Mouse (Mus musculus) liver, embryonic 16.5 days (tissue): Measurements from ENCODE around the gene Ufc1. TPM values are rescaled to one million over a fixed set of nuclear protein-coding genes. Genes with fewer than 3 reads are reported as not detected.
A peak's percentile ranks its signal among the peaks of the same experiment; 100 is the strongest.

Experiments
- ATAC-seq: fragments of 200-750 bp; cut with Nextera tagmentation; 2 replicates; pipeline ENCODE4 v1.8.0; 2017; ENCODE audit warnings: low read depth, mild to moderate bottlenecking, moderate number of reproducible peaks, moderate library complexity
- H3K27ac ChIP-seq: fragments of 300-500 bp; sonication (generic); 2 replicates; pipeline ENCODE4 v1.5.1; 2014; ENCODE audit warnings: mild to moderate bottlenecking, low read length
- H3K27me3 ChIP-seq: fragments of 300-500 bp; sonication (generic); 2 replicates; pipeline ENCODE4 v1.6.1; 2014; ENCODE audit warnings: low read depth, low read length, mixed read lengths; ENCODE audit not compliant: control insufficient read depth, insufficient read depth
- H3K36me3 ChIP-seq: fragments of 300-500 bp; sonication (generic); 2 replicates; pipeline ENCODE4 v1.6.1; 2014; ENCODE audit warnings: mild to moderate bottlenecking; ENCODE audit not compliant: control insufficient read depth, insufficient read depth
- H3K4me1 ChIP-seq: fragments of 300-500 bp; sonication (generic); 2 replicates; pipeline ENCODE4 v1.6.1; 2014; ENCODE audit warnings: low read depth, low read length, mixed read lengths; ENCODE audit not compliant: control insufficient read depth
- H3K4me2 ChIP-seq: fragments of 300-500 bp; sonication (generic); 2 replicates; pipeline ENCODE4 v1.6.1; 2014; ENCODE audit warnings: low read depth, low read length, mixed read lengths
- H3K4me3 ChIP-seq: fragments of 300-500 bp; sonication (generic); 2 replicates; pipeline ENCODE4 v1.5.1; 2014; ENCODE audit warnings: low read depth, mild to moderate bottlenecking, low read length
- H3K9ac ChIP-seq: fragments of 300-500 bp; sonication (generic); 2 replicates; pipeline ENCODE4 v1.6.1; 2014; ENCODE audit warnings: low read depth, low read length
- H3K9me3 ChIP-seq: fragments of 300-500 bp; sonication (generic); replicated peaks from 2 replicates; pipeline ENCODE4 v1.6.1; 2016; ENCODE audit warnings: low read length; ENCODE audit not compliant: control insufficient read depth
- WGBS: fragments of 180-500 bp; shearing (Covaris S2); extraction: QIAGEN DNeasy Blood & Tissue Kit; methylation state at CpG from one replicate; pipeline ENCODE4 v1.1.7; 2014; ENCODE audit not compliant: insufficient replicate concordance; 5-methylcytosine and 5-hydroxymethylcytosine counted together
- polyA plus RNA-seq: library from polyadenylated mRNA; unstranded; fragments of >200 nt; fragmentation: Nextera tagmentation; extraction: Ambion mirVana; gene quantifications from 2 replicates; pipeline ENCODE4 v1.2.1, GENCODE M21; 2015

The Ufc1 gene
- polyA plus RNA-seq, 1 experiment from 2014 or later: 40.3 TPM

DNA sequence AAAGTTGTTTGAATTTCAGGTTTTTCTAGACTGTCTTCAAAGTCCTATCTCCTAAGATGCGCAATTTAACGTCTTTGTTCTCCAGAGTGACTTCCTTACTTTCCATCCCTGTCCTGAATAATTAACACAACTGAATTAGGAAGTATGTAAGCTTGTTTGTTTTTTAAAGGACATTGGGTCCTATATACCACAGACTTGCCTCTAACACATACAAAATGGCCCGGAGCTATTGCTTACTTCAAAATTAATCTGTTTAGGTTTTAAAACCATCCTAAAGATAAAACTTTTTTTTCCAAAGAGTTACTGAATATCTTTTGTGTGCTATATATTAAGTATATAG lies 209 bp upstream of the Ufc1 start:
- Histone ChIP-seq H3K4me3 (peak overlapping the region; percentile 90), H3K4me2 (peak overlapping the region; percentile 55), H3K27me3 (peaks cover 13% of the 10 kb centered on the region), H3K27ac (peak overlapping the region; percentile 93), H3K4me1 (peaks cover 19% of the 10 kb centered on the region), H3K9me3 (no peaks in the 10 kb centered on the region; the same call in 1 of the 2 replicates), H3K36me3 (peaks cover under 1% of the 10 kb centered on the region; the same call in 1 of the 2 replicates), H3K9ac (peak overlapping the region; percentile 91)
- WGBS: 8% methylated on average over 3 of the region's 3 CpGs
- ATAC-seq: no peak

DNA sequence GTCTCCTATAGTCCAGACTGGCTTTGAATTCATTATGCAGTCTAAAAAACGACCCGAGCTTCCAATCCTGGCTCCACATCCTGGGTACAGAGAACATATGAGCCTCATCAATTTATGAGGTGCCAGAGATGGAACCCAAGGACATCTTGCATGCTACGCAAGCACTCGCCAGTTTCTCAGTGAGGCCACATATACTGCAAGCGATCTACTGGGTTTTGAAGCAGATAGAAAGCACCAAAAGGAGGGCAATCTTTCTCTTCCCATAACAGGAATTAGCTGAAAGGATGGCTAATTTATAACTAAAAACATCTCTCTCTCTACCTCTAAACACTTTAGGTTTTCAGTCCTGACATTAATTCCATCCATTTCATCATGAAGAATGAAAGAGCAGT lies 922 bp downstream of the Ufc1 start:
- Histone ChIP-seq H3K36me3 (peaks cover 4% of the 10 kb centered on the region; the same call in 1 of the 2 replicates), H3K4me3 (peak overlapping the region; percentile 90), H3K9ac (peak overlapping the region; percentile 91), H3K27ac (peak overlapping the region; percentile 93), H3K4me1 (peaks cover 19% of the 10 kb centered on the region), H3K27me3 (peaks cover 13% of the 10 kb centered on the region), H3K9me3 (no peaks in the 10 kb centered on the region; the same call in 1 of the 2 replicates), H3K4me2 (peak overlapping the region; percentile 55)
- 33% methylated on average over 5 of the region's 5 CpGs for WGBS
- no peak for ATAC-seq

DNA sequence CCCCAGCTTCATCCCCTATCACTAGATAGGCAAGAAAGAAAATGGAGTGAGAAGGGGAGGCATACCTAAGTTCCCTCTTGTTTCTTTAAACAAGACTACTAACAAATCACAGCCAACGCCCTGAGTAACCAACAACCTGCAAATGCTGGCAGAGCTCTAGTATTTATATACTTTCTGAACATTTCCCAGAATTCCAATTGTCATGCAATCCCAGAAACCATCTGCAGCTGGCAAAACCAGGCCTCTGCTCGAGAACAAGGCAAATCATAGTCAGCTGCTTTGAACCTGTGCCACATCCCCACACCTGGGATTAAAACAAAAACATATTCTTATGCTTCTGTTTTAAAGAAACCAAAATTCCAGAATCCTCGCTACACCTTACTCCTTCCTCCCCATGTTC lies 1.5 kb downstream of the Ufc1 start:
- no peaks in the 10 kb centered on the region; the same call in 1 of the 2 replicates for H3K9me3 ChIP-seq
- peaks cover 21% of the 10 kb centered on the region for H3K4me1 ChIP-seq
- H3K4me2 ChIP-seq: peak overlapping the region; percentile 55
- peaks cover 11% of the 10 kb centered on the region for H3K27me3 ChIP-seq
- H3K4me3 ChIP-seq: no peak overlapping the region
- no peak overlapping the region for H3K9ac ChIP-seq
- 73% methylated on average over 3 of the region's 3 CpGs for WGBS
- peaks cover 4% of the 10 kb centered on the region; the same call in 1 of the 2 replicates for H3K36me3 ChIP-seq
- ATAC-seq: no peak
- H3K27ac ChIP-seq: no peak overlapping the region

DNA sequence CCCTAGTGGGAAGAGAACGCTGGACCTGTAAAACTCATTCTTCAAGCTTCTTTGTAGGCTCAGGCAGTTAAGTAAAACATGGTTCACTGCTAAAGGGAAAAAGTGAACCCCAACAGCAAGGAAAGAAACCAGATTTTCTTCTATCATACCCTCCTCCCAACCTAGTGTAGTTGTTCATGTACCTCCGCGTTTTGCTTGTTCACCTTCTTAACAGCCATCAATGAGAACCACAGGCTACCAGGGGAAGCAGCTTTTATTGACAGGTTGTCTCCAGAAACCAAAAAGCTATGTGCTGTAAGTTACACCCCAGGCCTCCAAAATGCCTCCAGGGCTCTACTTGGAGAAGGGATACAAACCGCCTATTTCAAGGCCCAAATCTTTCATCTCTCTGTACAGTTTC lies 6.5 kb downstream of the Ufc1 start:
- no peak for ATAC-seq
- 58% methylated on average over 4 of the region's 4 CpGs for WGBS
- Histone ChIP-seq H3K4me3 (peak overlapping the region; percentile 91), H3K27me3 (no peaks in the 10 kb centered on the region), H3K9ac (no peak overlapping the region), H3K27ac (peak overlapping the region; percentile 29), H3K9me3 (no peaks in the 10 kb centered on the region), H3K4me2 (peak overlapping the region; percentile 80), H3K4me1 (peaks cover 37% of the 10 kb centered on the region), H3K36me3 (peaks cover 13% of the 10 kb centered on the region)

DNA sequence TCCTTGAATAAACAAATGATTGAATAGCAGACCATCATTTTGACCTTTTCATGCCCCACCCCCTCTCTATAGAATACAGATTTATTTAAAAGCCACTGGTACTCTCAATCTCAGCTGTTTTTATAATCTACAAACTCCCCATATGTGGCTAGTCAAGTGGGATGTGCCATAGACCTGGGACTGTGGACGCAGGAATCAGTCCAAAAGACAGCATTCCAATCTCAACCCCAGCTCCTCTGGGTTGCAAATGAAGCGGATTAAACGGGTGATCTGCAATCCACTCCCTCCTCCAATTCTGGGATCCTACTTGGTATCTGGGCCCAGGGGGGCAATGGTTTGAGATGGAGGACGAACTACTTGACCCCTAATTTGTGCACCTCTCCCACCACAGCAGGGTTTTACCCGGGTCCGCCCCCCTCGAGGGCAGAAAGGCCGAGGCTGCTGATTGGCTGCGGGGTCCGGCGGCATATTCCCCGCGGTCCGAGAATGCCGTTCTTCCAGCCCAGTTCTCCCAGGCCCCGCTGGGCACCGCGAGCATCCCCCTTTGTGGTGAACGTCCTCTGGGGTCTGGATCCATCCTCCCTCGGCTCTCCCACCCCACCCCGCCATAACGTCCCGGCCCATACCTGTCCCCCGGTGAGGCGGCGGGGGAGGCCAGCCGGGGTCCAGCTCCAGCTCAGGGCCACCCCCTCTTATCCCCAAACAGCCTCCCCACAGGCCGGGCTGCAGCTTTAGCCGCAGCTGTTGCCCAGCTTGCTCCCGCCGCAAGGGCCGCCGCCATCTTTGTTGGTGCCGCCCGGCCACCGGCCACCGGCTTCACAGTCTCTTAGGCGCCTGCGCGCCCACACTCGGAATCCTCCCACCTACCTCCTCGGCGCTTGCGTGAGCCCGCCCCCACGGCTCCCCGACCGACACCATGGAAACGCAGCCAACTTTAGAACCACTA lies 7.4 kb downstream of the Ufc1 start, which contains the start of gene Usp21:
Gene Usp21, minus strand, starts transcription at position 856 of the 946 bp plus-strand sequence.
- H3K4me1 ChIP-seq: peaks cover 38% of the 10 kb centered on the region
- peaks cover 15% of the 10 kb centered on the region for H3K36me3 ChIP-seq
- peak within 1 kb of the TSS; percentile 80 for H3K4me2 ChIP-seq
- H3K9ac ChIP-seq: peak within 1 kb of the TSS; percentile 99
- ATAC-seq: peak; percentile 97
- peak within 1 kb of the TSS; percentile 87 for H3K27ac ChIP-seq
- no peaks in the 10 kb centered on the region for H3K27me3 ChIP-seq
- no peaks in the 10 kb centered on the region for H3K9me3 ChIP-seq
- WGBS: 1% methylated on average over 49 of the region's 49 CpGs
- peak within 1 kb of the TSS; percentile 91 for H3K4me3 ChIP-seq

DNA sequence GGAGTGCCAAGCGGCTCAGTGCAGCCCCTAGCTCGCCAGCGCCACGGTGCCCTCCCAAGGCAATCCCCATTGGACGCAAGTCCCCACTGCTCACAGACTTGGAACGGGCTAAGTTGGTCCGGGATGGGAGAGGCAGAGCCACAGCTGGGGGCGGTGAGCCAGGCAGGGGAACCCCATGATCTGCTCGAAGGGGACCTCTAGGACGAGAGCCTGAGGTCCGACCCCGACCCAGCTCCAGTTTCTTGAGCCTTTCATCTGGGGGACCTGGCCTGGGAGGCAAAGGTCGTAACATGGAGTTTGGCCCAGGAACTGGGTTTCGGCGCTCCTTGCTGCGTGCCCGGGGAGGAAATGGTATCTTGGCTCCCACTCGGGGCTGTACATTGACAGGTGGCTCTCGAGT lies 8.3 kb downstream of the Ufc1 start:
- H3K27me3 ChIP-seq: no peaks in the 10 kb centered on the region
- H3K9ac ChIP-seq: no peak overlapping the region
- no peaks in the 10 kb centered on the region for H3K9me3 ChIP-seq
- ATAC-seq: no peak
- H3K27ac ChIP-seq: no peak overlapping the region
- H3K4me3 ChIP-seq: no peak overlapping the region
- 0 out of 2 replicates have a peak overlapping the region, but pooled peaks have one; percentile 80 for H3K4me2 ChIP-seq
- H3K4me1 ChIP-seq: peaks cover 37% of the 10 kb centered on the region
- 81% methylated on average over 19 of the region's 19 CpGs for WGBS
- H3K36me3 ChIP-seq: peaks cover 15% of the 10 kb centered on the region

DNA sequence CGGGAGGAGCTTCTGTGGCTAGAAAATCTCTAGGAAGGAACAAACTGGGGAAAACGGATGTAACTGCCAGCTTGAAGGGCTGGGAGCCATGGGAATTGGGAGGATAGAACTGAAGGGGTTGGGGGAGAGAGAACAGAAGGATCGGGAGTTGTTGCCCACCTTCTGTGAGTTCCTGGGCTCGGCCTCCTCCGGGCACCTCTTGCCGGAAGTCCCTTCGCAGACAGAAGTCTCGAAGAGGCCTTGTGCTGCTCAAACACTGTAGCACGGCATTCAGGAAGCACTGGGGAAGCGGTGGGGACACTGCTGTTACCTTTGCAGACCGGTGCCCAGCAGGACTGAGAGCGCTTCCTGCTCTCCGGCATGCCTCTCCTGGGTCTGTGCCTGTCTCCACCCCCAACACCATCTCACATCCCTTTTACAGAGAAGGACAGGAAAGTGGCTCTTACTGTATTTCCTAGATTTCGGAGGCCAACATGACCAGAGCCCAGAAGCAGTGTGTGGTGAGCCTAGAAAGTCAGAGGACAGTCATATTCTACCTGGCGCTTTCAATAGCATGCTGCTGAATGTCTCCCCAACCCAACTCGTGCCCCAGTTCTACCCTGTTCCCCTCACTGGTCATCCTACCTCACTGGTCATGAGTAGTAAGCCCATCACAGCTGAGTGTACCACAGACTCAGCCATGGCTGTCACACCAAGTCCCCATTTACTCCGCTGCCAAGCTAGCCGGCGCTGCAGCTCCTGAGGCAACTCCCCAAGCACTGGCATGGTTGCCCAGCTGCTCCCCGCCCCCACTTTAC lies 9.5 kb downstream of the Ufc1 start:
- Histone ChIP-seq H3K9me3 (no peaks in the 10 kb centered on the region), H3K27me3 (no peaks in the 10 kb centered on the region), H3K4me3 (no peak overlapping the region), H3K36me3 (peaks cover 15% of the 10 kb centered on the region), H3K4me2 (no peak overlapping the region), H3K27ac (no peak overlapping the region), H3K9ac (no peak overlapping the region), H3K4me1 (peaks cover 37% of the 10 kb centered on the region)
- no peak for ATAC-seq
- WGBS: 83% methylated on average over 20 of the region's 20 CpGs

DNA sequence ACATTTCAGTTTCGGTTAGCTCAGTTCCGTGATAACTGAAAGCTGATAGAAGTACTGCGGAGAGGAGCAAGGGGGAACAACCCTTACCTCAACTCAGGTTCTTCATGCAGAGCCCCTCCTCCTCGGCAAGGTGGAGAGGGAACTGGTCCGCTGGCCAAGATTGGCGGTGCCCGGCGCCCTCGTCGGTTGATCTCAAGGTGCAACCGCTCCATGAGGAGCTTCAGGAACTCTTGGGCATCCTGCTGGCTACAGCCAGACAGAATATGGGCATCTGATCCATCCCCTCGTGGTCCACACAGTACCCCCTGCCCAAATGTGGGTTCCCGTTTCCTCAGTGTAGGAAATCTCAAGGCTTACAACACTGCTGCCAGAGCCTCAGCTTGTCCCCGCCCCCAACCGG lies 10.3 kb downstream of the Ufc1 start:
- Histone ChIP-seq H3K4me2 (no peak overlapping the region), H3K27ac (no peak overlapping the region), H3K27me3 (no peaks in the 10 kb centered on the region)

More for the DNA sequence above, 10.3 kb downstream of the Ufc1 start:
- Histone ChIP-seq H3K4me3 (no peak overlapping the region), H3K36me3 (peaks cover 12% of the 10 kb centered on the region), H3K4me1 (peaks cover 40% of the 10 kb centered on the region), H3K9me3 (no peaks in the 10 kb centered on the region), H3K9ac (no peak overlapping the region)
- WGBS: 90% methylated on average over 15 of the region's 15 CpGs
- ATAC-seq: no peak
